Mouse (Mus musculus): ENCODE data around the gene Zfp367.

GRCm38 (mm10) chr13:64182091-64182490, 29.1 kb upstream of the Zfp367 start:
- no peak for TF ChIP-seq CTCF (conservative IDR thresholded peaks at IDR 0.05 in 1 of 2, IDR thresholded peaks at IDR 0.05 in 1 of 2; ENCODE audit: low read depth in 2 of 2, low read length in 2 of 2)
- no peak for TF ChIP-seq UBTF (IDR thresholded peaks at IDR 0.05; ENCODE audit: low read depth, low read length)
- no peak for TF ChIP-seq BHLHE40 (IDR thresholded peaks at IDR 0.05; ENCODE audit: low read depth, low read length)
